Mouse (Mus musculus): ENCODE measurements around the gene Rasl11b. TPM values are rescaled to one million over a fixed set of nuclear protein-coding genes. Genes with fewer than 3 reads are reported as not detected.
A peak's percentile ranks its signal among the peaks of the same experiment; 100 is the strongest.

The Rasl11b gene
- total and polyA plus RNA-seq, 3 experiments = 16.8 to 41.9 (median 24.3) TPM

- no peak for DNase-seq
These were observed 14.6 kb downstream of the Rasl11b start for GRCm38 (mm10) chr5:74209640-74210039.

- DNase-seq = no peak
These were observed 16.3 kb downstream of the Rasl11b start for GRCm38 (mm10) chr5:74211346-74211745.

- no peak for DNase-seq
These were observed 19.5 kb downstream of the Rasl11b start for GRCm38 (mm10) chr5:74214501-74215110.

- DNase-seq = no peak
These were observed 20.0 kb downstream of the Rasl11b start for GRCm38 (mm10) chr5:74215125-74215524.

- DNase-seq = no peak
These were observed 23.4 kb downstream of the Rasl11b start for GRCm38 (mm10) chr5:74218524-74218923.

- DNase-seq = no peak
These were observed 27.5 kb downstream of the Rasl11b start for GRCm38 (mm10) chr5:74222626-74223025.

- DNase-seq = no peak
These were observed 29.4 kb downstream of the Rasl11b start for GRCm38 (mm10) chr5:74224480-74224879.

- DNase-seq = no peak
These were observed 31.1 kb downstream of the Rasl11b start for GRCm38 (mm10) chr5:74226183-74226582.

- no peak for DNase-seq
These were observed 32.3 kb downstream of the Rasl11b start for GRCm38 (mm10) chr5:74227352-74227751.

GRCm38 (mm10) chr5:74228938-74229337 lies 33.9 kb downstream of the Rasl11b start:
- no peak for DNase-seq

GRCm38 (mm10) chr5:74229775-74230413 lies 34.8 kb downstream of the Rasl11b start:
- no peak for DNase-seq

- no peak for DNase-seq
These were observed 35.4 kb downstream of the Rasl11b start for GRCm38 (mm10) chr5:74230525-74230924.

GRCm38 (mm10) chr5:74233808-74234207 lies 38.7 kb downstream of the Rasl11b start:
- DNase-seq = no peak

GRCm38 (mm10) chr5:74239369-74239768 lies 44.3 kb downstream of the Rasl11b start:
- DNase-seq = no peak

GRCm38 (mm10) chr5:74240298-74240697 lies 45.2 kb downstream of the Rasl11b start:
- no peak for DNase-seq

- DNase-seq = no peak
These were observed 46.0 kb downstream of the Rasl11b start for GRCm38 (mm10) chr5:74240926-74241680.

- no peak for DNase-seq
These were observed 47.6 kb downstream of the Rasl11b start for GRCm38 (mm10) chr5:74242654-74243053.

- DNase-seq = no peak
These were observed 49.4 kb downstream of the Rasl11b start for GRCm38 (mm10) chr5:74244406-74245019.

- no peak for DNase-seq
These were observed 50.6 kb downstream of the Rasl11b start for GRCm38 (mm10) chr5:74245641-74246145.

GRCm38 (mm10) chr5:74246453-74246852 lies 51.4 kb downstream of the Rasl11b start:
- peak; percentile 25 for DNase-seq

GRCm38 (mm10) chr5:74246971-74247370 lies 51.9 kb downstream of the Rasl11b start:
- no peak for DNase-seq
